Mouse (Mus musculus) neural tube, embryonic 11.5 days (tissue): ENCODE results near the gene Cd96. TPM values are rescaled to one million over a fixed set of nuclear protein-coding genes. Genes with fewer than 3 reads are reported as not detected.
A peak's percentile ranks its signal among the peaks of the same experiment; 100 is the strongest.

Experiments
- ATAC-seq: fragments of 200-750 bp; cut with Nextera tagmentation; 2 replicates; pipeline ENCODE4 v1.8.0; 2017; ENCODE audit warnings: moderate number of reproducible peaks, mild to moderate bottlenecking, moderate TSS enrichment, moderate library complexity; ENCODE audit not compliant: insufficient read depth, low FRiP score, low TSS enrichment
- DNase-seq: peaks from one replicate; pipeline ENCODE4 v3.0.0-alpha.2; 2015; ENCODE audit warnings: low spot score
- H3K27ac ChIP-seq: fragments of 300-500 bp; sonication (generic); 2 replicates; pipeline ENCODE4 v1.5.1; 2014; ENCODE audit warnings: low read depth, mild to moderate bottlenecking, low read length
- H3K27me3 ChIP-seq: fragments of 300-500 bp; sonication (generic); 2 replicates; pipeline ENCODE4 v1.6.1; 2014; ENCODE audit warnings: mild to moderate bottlenecking, low read length, mixed read lengths; ENCODE audit not compliant: control insufficient read depth, insufficient read depth
- H3K36me3 ChIP-seq: fragments of 300-500 bp; sonication (generic); 2 replicates; pipeline ENCODE4 v1.6.1; 2014; ENCODE audit warnings: mild to moderate bottlenecking, low read length, moderate library complexity, mixed read lengths; ENCODE audit not compliant: control insufficient read depth, insufficient read depth
- H3K4me1 ChIP-seq: fragments of 300-500 bp; sonication (generic); 2 replicates; pipeline ENCODE4 v1.6.1; 2014; ENCODE audit warnings: low read length, mixed read lengths; ENCODE audit not compliant: control insufficient read depth, insufficient read depth
- H3K4me2 ChIP-seq: fragments of 300-500 bp; sonication (generic); 2 replicates; pipeline ENCODE4 v1.6.1; 2014; ENCODE audit warnings: low read depth, mild to moderate bottlenecking, moderate library complexity
- H3K4me3 ChIP-seq: fragments of 300-500 bp; sonication (generic); 2 replicates; pipeline ENCODE4 v1.5.1; 2014; ENCODE audit warnings: low read depth, low read length
- H3K9ac ChIP-seq: fragments of 300-500 bp; sonication (generic); 2 replicates; pipeline ENCODE4 v1.6.1; 2014; ENCODE audit warnings: mild to moderate bottlenecking, low read length
- H3K9me3 ChIP-seq: fragments of 300-500 bp; sonication (generic); 2 replicates; pipeline ENCODE4 v1.6.1; 2016; ENCODE audit warnings: low read length; ENCODE audit not compliant: control insufficient read depth
- WGBS: fragments of 180-500 bp; shearing (Covaris S2); extraction: QIAGEN DNeasy Blood & Tissue Kit; methylation state at CpG from one replicate; pipeline ENCODE4 v1.1.7; 2014; 5-methylcytosine and 5-hydroxymethylcytosine counted together
- polyA plus RNA-seq: library from polyadenylated mRNA; unstranded; fragments of >200 nt; fragmentation: Nextera tagmentation; extraction: Ambion mirVana; gene quantifications from 2 replicates; pipeline ENCODE4 v1.2.1, GENCODE M21; 2014

Cd96 gene
- polyA plus RNA-seq, 1 experiment from 2014 or later = 0.11 TPM

- no peak overlapping the region for H3K4me2 ChIP-seq
- ATAC-seq (peak; percentile 82), DNase-seq (peak; percentile 69)
- no peaks in the 10 kb centered on the region for H3K9me3 ChIP-seq
- H3K36me3 ChIP-seq = no peaks in the 10 kb centered on the region
- H3K4me3 ChIP-seq = no peak overlapping the region
- H3K27me3 ChIP-seq = no peaks in the 10 kb centered on the region
- H3K27ac ChIP-seq = no peak overlapping the region
- 57% methylated on average over 5 of the region's 5 CpGs for WGBS
- no peaks in the 10 kb centered on the region for H3K4me1 ChIP-seq
- H3K9ac ChIP-seq = no peak overlapping the region
Observed at GRCm38 (mm10) chr16:46022189-46022928, 97.7 kb downstream of the Cd96 start.

GRCm38 (mm10) chr16:46021302-46021701 lies 98.7 kb downstream of the Cd96 start:
- Histone ChIP-seq H3K4me2 (no peak overlapping the region), H3K27ac (no peak overlapping the region), H3K9me3 (no peaks in the 10 kb centered on the region), H3K4me1 (no peaks in the 10 kb centered on the region), H3K36me3 (no peaks in the 10 kb centered on the region), H3K4me3 (no peak overlapping the region), H3K27me3 (no peaks in the 10 kb centered on the region), H3K9ac (no peak overlapping the region)
- 86% methylated on average over 2 of the region's 2 CpGs for WGBS
- DNase-seq = no peak
- ATAC-seq = no peak

- Histone ChIP-seq H3K9me3 (no peaks in the 10 kb centered on the region), H3K4me2 (no peak overlapping the region), H3K27ac (no peak overlapping the region), H3K4me1 (no peaks in the 10 kb centered on the region), H3K9ac (no peak overlapping the region), H3K27me3 (no peaks in the 10 kb centered on the region), H3K4me3 (no peak overlapping the region), H3K36me3 (no peaks in the 10 kb centered on the region)
- no peak for ATAC-seq
- no peak for DNase-seq
- 96% methylated on average over 2 of the region's 2 CpGs for WGBS
Observed at GRCm38 (mm10) chr16:46020396-46020795, 99.7 kb downstream of the Cd96 start.

- no peak for ATAC-seq
- Histone ChIP-seq H3K4me2 (no peak overlapping the region), H3K27ac (no peak overlapping the region), H3K9ac (no peak overlapping the region), H3K36me3 (no peaks in the 10 kb centered on the region), H3K4me1 (no peaks in the 10 kb centered on the region), H3K27me3 (no peaks in the 10 kb centered on the region), H3K4me3 (no peak overlapping the region), H3K9me3 (no peaks in the 10 kb centered on the region)
- DNase-seq = no peak
- WGBS = 83% methylated on average over 4 of the region's 4 CpGs
Observed at GRCm38 (mm10) chr16:46019799-46020198, 100.3 kb downstream of the Cd96 start.

- ATAC-seq = no peak
- WGBS = 59% methylated on average over 1 of the region's 1 CpGs
Observed at GRCm38 (mm10) chr16:46019359-46019758, 100.7 kb downstream of the Cd96 start.

GRCm38 (mm10) chr16:46011696-46012095 lies 108.4 kb downstream of the Cd96 start:
- DNase-seq = no peak
- H3K36me3 ChIP-seq = no peaks in the 10 kb centered on the region
- no peak for ATAC-seq
- H3K9me3 ChIP-seq = no peaks in the 10 kb centered on the region
- no peaks in the 10 kb centered on the region for H3K27me3 ChIP-seq
- H3K4me2 ChIP-seq = no peak overlapping the region
- peaks cover 5% of the 10 kb centered on the region; the same call in 1 of the 2 replicates for H3K4me1 ChIP-seq
- WGBS = 84% methylated on average over 1 of the region's 1 CpGs
- H3K9ac ChIP-seq = no peak overlapping the region
- no peak overlapping the region for H3K4me3 ChIP-seq
- no peak overlapping the region for H3K27ac ChIP-seq

More at GRCm38 (mm10) chr16:46019359-46019758, 100.7 kb downstream of the Cd96 start:
- H3K4me1 ChIP-seq = no peaks in the 10 kb centered on the region
- no peak for DNase-seq
- H3K4me3 ChIP-seq = no peak overlapping the region
- H3K27me3 ChIP-seq = no peaks in the 10 kb centered on the region
- H3K9ac ChIP-seq = no peak overlapping the region
- no peaks in the 10 kb centered on the region for H3K36me3 ChIP-seq
- H3K9me3 ChIP-seq = no peaks in the 10 kb centered on the region
- H3K4me2 ChIP-seq = no peak overlapping the region
- H3K27ac ChIP-seq = no peak overlapping the region

GRCm38 (mm10) chr16:46010906-46011220 lies 109.2 kb downstream of the Cd96 start:
- H3K36me3 ChIP-seq = no peaks in the 10 kb centered on the region
- H3K4me3 ChIP-seq = peak overlapping the region; percentile 54
- H3K4me1 ChIP-seq = peaks cover 5% of the 10 kb centered on the region; the same call in 1 of the 2 replicates
- peak overlapping the region; percentile 89 for H3K4me2 ChIP-seq
- H3K9ac ChIP-seq = peak overlapping the region; percentile 51
- no peak overlapping the region for H3K27ac ChIP-seq
- WGBS = 15% methylated on average over 5 of the region's 5 CpGs
- no peaks in the 10 kb centered on the region for H3K9me3 ChIP-seq
- no peaks in the 10 kb centered on the region for H3K27me3 ChIP-seq
- no peak for DNase-seq
- ATAC-seq = 0 out of 2 replicates have a peak, but pooled peaks have one; percentile 1

- Histone ChIP-seq H3K36me3 (no peaks in the 10 kb centered on the region), H3K9ac (peak within 1 kb of the TSS; percentile 51), H3K9me3 (no peaks in the 10 kb centered on the region), H3K4me1 (peaks cover 5% of the 10 kb centered on the region; the same call in 1 of the 2 replicates), H3K4me2 (peak within 1 kb of the TSS; percentile 89), H3K27me3 (no peaks in the 10 kb centered on the region), H3K27ac (no peak within 1 kb of the TSS), H3K4me3 (peak within 1 kb of the TSS; percentile 54)
- peak; percentile 96 for DNase-seq
- peak; percentile 99 for ATAC-seq
- under 1% methylated on average over 39 of the region's 39 CpGs for WGBS
Observed at GRCm38 (mm10) chr16:46010153-46010905, 109.7 kb downstream of the Cd96 start, which contains the start of gene Plcxd2. Gene Plcxd2 (minus strand): TSS chr16:46010218.
